ENCODE assay signal across 8 mouse cellular contexts in the genomic region with DNA sequence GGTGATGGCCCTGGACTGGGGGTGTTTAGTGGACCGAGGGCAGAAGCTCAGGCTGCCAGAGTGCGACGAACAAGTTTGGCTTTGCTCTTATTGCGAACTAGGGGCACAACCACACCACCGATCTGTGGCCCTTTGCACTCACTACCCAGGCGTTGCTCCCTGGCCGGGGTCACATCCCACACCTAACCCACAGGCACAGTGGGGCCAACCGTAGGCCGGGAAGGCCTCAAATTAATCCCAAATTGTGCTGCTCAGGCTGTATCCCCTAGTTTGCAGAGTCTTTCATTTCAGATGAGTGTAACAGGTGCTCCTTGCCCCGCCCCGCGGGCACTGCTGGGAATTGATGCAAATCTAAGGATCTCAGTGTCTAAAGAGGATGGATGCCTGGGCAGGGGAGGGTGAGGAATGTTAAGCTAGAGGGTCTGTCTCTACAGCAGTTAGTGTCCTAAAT. TPM values are rescaled to one million over a fixed set of nuclear protein-coding genes. Genes with fewer than 3 reads are reported as not detected.
A peak's percentile ranks its signal among the peaks of the same experiment; 100 is the strongest.
DNase-seq lines count a peak whose midpoint lies in the region; ATAC-seq and TF ChIP-seq lines count a peak whose summit lies in the region.

No protein-coding gene starts in this region.

- no peaks in the 10 kb centered on the region for H3K27me3 ChIP-seq in thymus, adult 2 months (ENCODE audit: control insufficient read depth, insufficient read depth, low read length)
- peaks cover 15% of the 10 kb centered on the region; the same call in 1 of the 2 replicates for H3K27me3 ChIP-seq in intestine, embryonic 16.5 days (replicated peaks; ENCODE audit: control insufficient read depth, insufficient read depth, low read length)
- H3K27me3 ChIP-seq in midbrain, embryonic 10.5 days (ENCODE audit: low read depth, poor library complexity, severe bottlenecking): peaks cover 37% of the 10 kb centered on the region

- no peaks in the 10 kb centered on the region for H3K9me3 ChIP-seq in intestine, embryonic 16.5 days (ENCODE audit: control insufficient read depth, low read length)
- H3K9me3 ChIP-seq in midbrain, embryonic 10.5 days (replicated peaks): no peaks in the 10 kb centered on the region

- no peak for TF ChIP-seq POLR2A in thymus, adult 2 months (IDR thresholded peaks at IDR 0.05; ENCODE audit: control insufficient read depth, extremely low read depth, insufficient read depth, low read length, poor library complexity)

- H3K27ac ChIP-seq in thymus, adult 2 months (ENCODE audit: control insufficient read depth, insufficient read depth, low read length): peak overlapping the region; percentile 67
- no peak overlapping the region for H3K27ac ChIP-seq in intestine, embryonic 16.5 days (ENCODE audit: low read length)
- no peak overlapping the region for H3K27ac ChIP-seq in midbrain, embryonic 10.5 days (replicated peaks)

- 0 out of 2 replicates have a peak, but pooled peaks have one; percentile 14 for ATAC-seq in erythroblast, adult 5-6 weeks (replicated peaks; ENCODE audit: low FRiP score, poor library complexity, severe bottlenecking)
- no peak for ATAC-seq in intestine, embryonic 16.5 days

- H3K4me2 ChIP-seq in intestine, embryonic 16.5 days (ENCODE audit: low read depth, low read length): peak overlapping the region; percentile 88

- no peak for TF ChIP-seq CTCF in thymus, adult 2 months (IDR thresholded peaks at IDR 0.05; ENCODE audit: borderline replicate concordance, control insufficient read depth, extremely low read depth, insufficient read depth, low read length, poor library complexity)

- H3K36me3 ChIP-seq in thymus, adult 2 months (ENCODE audit: control insufficient read depth, insufficient read depth, low read length): no peaks in the 10 kb centered on the region
- no peaks in the 10 kb centered on the region for H3K36me3 ChIP-seq in intestine, embryonic 16.5 days (ENCODE audit: control insufficient read depth, insufficient read depth, low read length)
- no peaks in the 10 kb centered on the region for H3K36me3 ChIP-seq in midbrain, embryonic 10.5 days

- H3K4me1 ChIP-seq in thymus, adult 2 months (replicated peaks; ENCODE audit: control insufficient read depth, insufficient read depth, low read length): peaks cover 22% of the 10 kb centered on the region
- H3K4me1 ChIP-seq in intestine, embryonic 16.5 days (ENCODE audit: control insufficient read depth, insufficient read depth, low read length): peaks cover 6% of the 10 kb centered on the region; the same call in 1 of the 2 replicates
- H3K4me1 ChIP-seq in midbrain, embryonic 10.5 days: peaks cover 26% of the 10 kb centered on the region

- peak overlapping the region; percentile 59 for H3K4me3 ChIP-seq in thymus, adult 2 months (ENCODE audit: control insufficient read depth, insufficient read depth, low read length)
- H3K4me3 ChIP-seq in intestine, embryonic 16.5 days (ENCODE audit: low read length): peak overlapping the region; percentile 71
- peak overlapping the region; percentile 73 for H3K4me3 ChIP-seq in midbrain, embryonic 10.5 days

- peak overlapping the region; percentile 76 for H3K9ac ChIP-seq in intestine, embryonic 16.5 days (ENCODE audit: low read depth, low read length)

- DNase-seq in thymus, adult 2 months: peak; percentile 41
- no peak for DNase-seq in thymus, postnatal 10 days (ENCODE audit: low spot score in 2 of 2)
- DNase-seq in midbrain, embryonic 10.5 days (ENCODE audit: low spot score): peak; percentile 32
- peak; percentile 45 for DNase-seq in thymus, postnatal 25 days
- DNase-seq in ovary, postnatal 36 days (ENCODE audit: low spot score): no peak
- no peak for DNase-seq in testis, postnatal 14 days (ENCODE audit: low spot score)

- 2% methylated on average over 12 of the region's 12 CpGs for WGBS in thymus, adult 2 months
- WGBS in intestine, embryonic 16.5 days: 10% methylated on average over 12 of the region's 12 CpGs
- WGBS in midbrain, embryonic 10.5 days: 4% methylated on average over 12 of the region's 12 CpGs

RNA-seq across cellular contexts. Expression of gene Arid5a, which starts 0.9 kb away (rescaled TPM):
- 51.7 and 57.2 TPM in 2 replicates for polyA plus RNA-seq in thymus, adult 2 months (2012; rRNA removed)
- 2.3 and 5.6 TPM in 2 replicates for total RNA-seq in erythroblast, adult 5-6 weeks (2015; ENCODE audit: low replicate concordance)
- 2.6 and 3.2 TPM in 2 replicates for total RNA-seq in erythroblast, adult 5-6 weeks (2017; ENCODE audit: low replicate concordance)
- 4.1 and 4.8 TPM in 2 replicates for polyA plus RNA-seq in intestine, embryonic 16.5 days (2015; fragmentation: Nextera tagmentation; extraction: Ambion mirVana)
- polyA plus RNA-seq in midbrain, embryonic 10.5 days (2016; fragmentation: Nextera tagmentation; extraction: Ambion mirVana): 3.4 and 4.0 TPM in 2 replicates

RNA-seq across cellular contexts. Expression of gene Neurl3, which starts 34.0 kb away (rescaled TPM):
- 13.4 and 14.3 TPM in 2 replicates for polyA plus RNA-seq in thymus, adult 2 months (2012; rRNA removed)
- 8.6 and 14.2 TPM in 2 replicates for total RNA-seq in erythroblast, adult 5-6 weeks (2015; ENCODE audit: low replicate concordance)
- total RNA-seq in erythroblast, adult 5-6 weeks (2017; ENCODE audit: low replicate concordance): 8.0 and 9.1 TPM in 2 replicates
- 29.6 and 31.0 TPM in 2 replicates for polyA plus RNA-seq in intestine, embryonic 16.5 days (2015; fragmentation: Nextera tagmentation; extraction: Ambion mirVana)
- polyA plus RNA-seq in midbrain, embryonic 10.5 days (2016; fragmentation: Nextera tagmentation; extraction: Ambion mirVana): 0.27 and 0.37 TPM in 2 replicates

Comparison
In these comparisons a context has a peak if more than half of its experiments do, and no peak if none do; other contexts are left out.
1. DNase-seq: peak in thymus, adult 2 months (single experiment), midbrain, embryonic 10.5 days (single experiment) and thymus, postnatal 25 days (single experiment); none in thymus, postnatal 10 days (0 of 2), ovary, postnatal 36 days (single experiment) and testis, postnatal 14 days (single experiment).
2. RNA of gene Neurl3, which starts 34.0 kb away (polyA plus RNA-seq): 29.6 to 31.0 TPM in intestine, embryonic 16.5 days and 13.4 to 14.3 TPM in thymus, adult 2 months; 0.27 to 0.37 TPM in midbrain, embryonic 10.5 days; every median in the first group is over 10 times any median in the second.
3. Peak in every context shown above with its lines, with median percentiles within 50 percentile points of each other: H3K4me3 ChIP-seq.